Mouse (Mus musculus): ENCODE data around the gene Hoxc6. TPM values are rescaled to one million over a fixed set of nuclear protein-coding genes. Genes with fewer than 3 reads are reported as not detected.

Gene Hoxc6
- polyA plus RNA-seq, 1 experiment from 2014 or later: 35.1 TPM

DNA sequence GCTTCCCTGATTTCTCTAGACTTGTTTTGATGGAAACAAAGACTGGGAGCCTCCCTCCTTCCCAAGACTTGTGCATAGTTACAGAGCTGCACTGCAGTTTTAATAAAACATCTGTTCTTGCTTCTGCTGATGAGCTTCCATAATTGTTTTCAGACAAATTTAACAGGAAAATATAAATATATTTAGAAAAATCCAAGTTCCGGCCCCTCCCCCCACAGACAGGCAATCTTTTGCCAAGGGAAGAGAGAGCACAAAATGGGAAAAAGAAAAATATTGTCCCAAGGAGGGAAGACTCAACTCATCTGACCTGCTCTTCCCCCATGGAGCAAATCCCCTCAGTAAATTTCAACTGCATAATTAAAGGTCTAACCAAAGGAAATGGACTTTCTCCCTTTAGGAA is 8.3 kb downstream of the Hoxc6 start:
- Histone ChIP-seq H3K9me3 (replicated peaks) (no peaks in the 10 kb centered on the region), H3K9ac (replicated peaks) (peak overlapping the region; percentile 47), H3K36me3 (no peaks in the 10 kb centered on the region), H3K27ac (replicated peaks) (peak overlapping the region; percentile 86), H3K27me3 (replicated peaks) (no peaks in the 10 kb centered on the region), H3K4me3 (replicated peaks) (no peak overlapping the region), H3K4me2 (peak overlapping the region; percentile 59), H3K4me1 (peaks cover 96% of the 10 kb centered on the region)
- 12% methylated on average over 1 of the region's 1 CpGs for WGBS
- ATAC-seq (ENCODE audit: low FRiP score): no peak

DNA sequence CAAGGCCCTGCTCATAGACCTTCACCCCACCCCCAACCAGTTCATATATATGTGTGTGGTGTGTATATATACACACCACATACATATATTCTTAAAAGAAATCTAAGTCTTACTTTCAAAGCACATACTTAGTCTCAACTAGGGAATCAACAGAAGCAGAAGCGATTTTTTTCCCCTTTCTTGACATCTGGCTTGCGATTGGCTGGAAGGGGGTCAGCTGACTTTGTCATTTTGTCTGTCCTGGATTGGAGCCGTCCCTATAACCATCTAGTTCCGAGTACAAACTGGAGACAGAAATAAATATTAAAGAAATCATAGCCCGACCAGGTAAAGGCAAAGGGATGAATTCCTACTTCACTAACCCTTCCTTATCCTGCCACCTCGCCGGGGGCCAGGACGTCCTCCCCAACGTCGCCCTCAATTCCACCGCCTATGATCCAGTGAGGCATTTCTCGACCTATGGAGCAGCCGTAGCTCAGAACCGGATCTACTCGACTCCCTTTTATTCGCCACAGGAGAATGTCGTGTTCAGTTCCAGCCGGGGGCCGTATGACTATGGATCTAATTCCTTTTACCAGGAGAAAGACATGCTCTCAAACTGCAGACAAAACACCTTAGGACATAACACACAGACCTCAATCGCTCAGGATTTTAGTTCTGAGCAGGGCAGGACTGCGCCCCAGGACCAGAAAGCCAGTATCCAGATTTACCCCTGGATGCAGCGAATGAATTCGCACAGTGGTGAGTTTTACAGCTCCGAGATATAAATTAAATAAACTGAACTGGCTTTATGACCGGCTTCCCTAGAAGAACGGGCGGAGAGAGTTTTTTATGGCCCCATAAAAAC is 11.4 kb downstream of the Hoxc6 start:
- Histone ChIP-seq H3K4me2 (peak overlapping the region; percentile 71), H3K27me3 (replicated peaks) (no peaks in the 10 kb centered on the region), H3K9me3 (replicated peaks) (no peaks in the 10 kb centered on the region), H3K36me3 (no peaks in the 10 kb centered on the region), H3K27ac (replicated peaks) (peak overlapping the region; percentile 86), H3K9ac (replicated peaks) (peak overlapping the region; percentile 52), H3K4me3 (replicated peaks) (peak overlapping the region; percentile 41), H3K4me1 (peaks cover 96% of the 10 kb centered on the region)
- WGBS: 2% methylated on average over 27 of the region's 27 CpGs
- no peak for ATAC-seq (ENCODE audit: low FRiP score)

DNA sequence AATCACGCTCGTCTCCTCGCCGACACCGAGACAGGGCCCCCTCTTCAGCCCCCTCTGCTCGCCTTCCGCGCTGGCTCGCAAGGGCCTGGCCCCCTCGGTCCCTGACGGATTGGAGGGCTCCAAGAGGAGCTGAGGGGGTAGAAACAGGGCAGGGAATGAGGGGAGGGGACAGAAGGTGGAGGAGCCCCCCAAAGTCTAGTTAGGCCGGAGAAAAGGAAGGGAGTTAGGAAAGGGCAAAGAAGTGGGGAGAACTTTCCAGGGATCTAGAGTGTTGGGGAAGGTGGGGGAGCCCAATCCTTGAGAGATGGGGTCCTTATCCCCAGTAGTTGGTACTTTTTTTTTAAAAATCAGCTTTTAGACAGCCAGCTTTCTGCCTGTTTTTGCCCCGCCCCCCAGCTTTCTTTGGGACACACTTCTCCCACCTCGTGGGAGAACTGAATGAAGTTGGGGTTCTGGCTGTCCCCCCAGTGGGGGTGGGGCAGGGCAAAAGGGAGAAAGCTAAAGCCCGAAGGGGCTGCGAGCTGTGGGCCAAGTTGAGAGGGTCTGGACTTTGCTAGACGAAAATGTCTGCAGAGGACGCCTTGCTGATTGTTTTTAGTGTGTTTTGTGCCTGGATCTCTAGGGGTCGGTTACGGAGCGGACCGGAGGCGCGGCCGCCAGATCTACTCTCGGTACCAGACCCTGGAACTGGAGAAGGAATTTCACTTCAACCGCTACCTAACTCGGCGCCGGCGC is 12.2 kb downstream of the Hoxc6 start:
- H3K4me3 ChIP-seq (replicated peaks): peak overlapping the region; percentile 41
- peak overlapping the region; percentile 86 for H3K27ac ChIP-seq (replicated peaks)
- WGBS: 4% methylated on average over 31 of the region's 31 CpGs
- H3K9me3 ChIP-seq (replicated peaks): no peaks in the 10 kb centered on the region
- peaks cover 97% of the 10 kb centered on the region for H3K4me1 ChIP-seq
- ATAC-seq (ENCODE audit: low FRiP score): no peak
- H3K27me3 ChIP-seq (replicated peaks): no peaks in the 10 kb centered on the region
- H3K4me2 ChIP-seq: peak overlapping the region; percentile 71
- H3K36me3 ChIP-seq: no peaks in the 10 kb centered on the region
- peak overlapping the region; percentile 52 for H3K9ac ChIP-seq (replicated peaks)

DNA sequence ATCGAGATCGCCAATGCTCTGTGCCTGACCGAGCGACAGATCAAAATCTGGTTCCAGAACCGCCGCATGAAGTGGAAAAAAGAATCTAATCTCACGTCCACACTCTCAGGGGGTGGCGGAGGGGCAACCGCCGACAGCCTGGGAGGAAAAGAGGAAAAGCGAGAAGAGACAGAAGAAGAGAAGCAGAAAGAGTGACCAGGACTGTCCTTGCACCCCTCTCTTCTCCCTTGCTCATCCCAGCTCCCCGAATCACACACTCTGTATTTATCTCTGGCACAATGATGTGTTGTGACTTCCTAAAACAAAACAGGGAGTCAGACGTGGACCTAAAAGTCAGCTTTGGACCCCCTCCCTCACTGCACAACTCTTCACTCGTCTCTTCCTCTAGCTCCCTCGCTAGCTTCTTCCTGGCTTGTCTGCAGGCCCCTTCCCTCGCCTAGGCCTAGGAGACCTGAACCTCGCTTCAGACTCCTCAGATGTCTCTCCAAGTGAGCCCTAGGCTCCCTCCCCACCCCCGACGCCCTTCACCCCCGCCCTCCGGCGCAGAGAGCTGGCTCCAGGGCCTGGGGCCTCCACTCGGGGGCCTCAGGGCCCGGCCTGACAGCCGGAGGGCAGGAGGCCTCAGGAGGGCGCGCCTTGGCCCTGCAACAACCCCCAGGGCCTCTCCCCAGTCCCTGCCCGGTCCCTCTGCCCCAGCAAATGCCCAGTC is 12.9 kb downstream of the Hoxc6 start:
- H3K4me1 ChIP-seq: peaks cover 97% of the 10 kb centered on the region

DNA sequence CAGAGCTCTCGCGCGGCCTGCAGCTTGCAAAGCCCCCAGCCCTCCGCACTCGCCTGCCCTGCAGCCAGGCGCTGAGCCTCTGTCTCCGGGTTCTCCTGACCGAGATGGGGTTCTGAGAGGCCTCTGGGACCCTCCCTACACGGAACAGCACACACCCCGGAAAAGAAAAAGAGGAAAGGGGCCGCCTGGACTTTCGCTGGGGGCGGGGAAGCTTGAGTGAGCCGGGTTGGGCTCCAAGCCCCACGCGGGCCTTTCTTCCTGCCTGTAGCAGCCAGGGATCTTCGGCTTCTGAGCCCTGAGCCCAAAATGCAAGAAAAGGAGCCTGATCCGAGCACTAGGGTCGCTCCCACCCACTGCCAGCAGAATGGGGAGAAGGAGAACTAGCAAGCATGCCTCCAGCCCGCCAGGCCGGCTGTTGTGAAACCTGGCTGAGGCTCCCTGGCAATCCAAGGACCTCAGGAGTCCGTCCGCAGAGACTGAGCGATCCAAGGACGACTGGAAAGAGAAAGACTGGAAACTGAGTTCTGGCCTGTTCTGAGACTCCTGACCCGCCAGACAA is 13.9 kb downstream of the Hoxc6 start:
- peak overlapping the region; percentile 23 for H3K4me3 ChIP-seq (replicated peaks)

More for the DNA sequence above, 12.9 kb downstream of the Hoxc6 start:
- H3K27ac ChIP-seq (replicated peaks): peak overlapping the region; percentile 86
- H3K4me2 ChIP-seq: peak overlapping the region; percentile 71
- H3K4me3 ChIP-seq (replicated peaks): peak overlapping the region; percentile 41
- H3K9me3 ChIP-seq (replicated peaks): no peaks in the 10 kb centered on the region
- H3K27me3 ChIP-seq (replicated peaks): no peaks in the 10 kb centered on the region
- 6% methylated on average over 28 of the region's 28 CpGs for WGBS
- peak overlapping the region; percentile 52 for H3K9ac ChIP-seq (replicated peaks)
- ATAC-seq (ENCODE audit: low FRiP score): no peak
- H3K36me3 ChIP-seq: no peaks in the 10 kb centered on the region

DNA sequence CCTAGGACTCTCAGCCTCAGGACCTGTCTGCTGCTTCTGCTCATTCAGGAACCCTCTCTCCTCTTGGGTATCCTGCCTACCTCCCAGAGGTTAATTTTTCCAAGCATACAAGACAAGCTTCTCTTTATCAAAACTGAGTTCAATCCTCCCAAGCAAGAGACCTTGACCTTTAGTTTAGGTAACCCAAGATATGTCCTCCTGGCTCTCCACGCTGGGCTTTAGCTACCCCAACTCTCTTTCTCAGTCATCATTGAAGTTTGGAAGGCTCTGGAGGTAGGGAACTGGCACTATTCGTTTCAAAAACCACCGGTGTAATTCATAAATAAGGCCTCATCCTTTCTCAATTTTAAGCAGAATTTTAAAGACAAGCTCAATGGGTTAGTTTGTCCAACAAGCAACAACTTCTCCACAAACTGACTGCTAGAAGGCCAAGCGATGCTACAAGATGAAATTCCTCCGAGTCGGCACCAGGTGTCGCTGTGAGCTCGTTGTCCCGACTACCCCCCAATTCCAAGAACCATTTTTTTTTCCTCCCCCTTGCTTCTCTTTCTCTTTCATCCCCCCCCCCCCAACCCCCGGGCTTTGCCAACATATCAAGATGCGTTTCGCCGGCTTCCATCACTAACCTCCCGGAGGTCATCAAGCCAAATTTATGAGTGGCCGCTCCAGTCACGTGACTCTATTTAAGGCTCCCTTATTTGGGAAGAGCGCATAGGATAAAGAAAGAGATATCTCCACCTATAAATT is 15.4 kb downstream of the Hoxc6 start:
- H3K9me3 ChIP-seq (replicated peaks): no peaks in the 10 kb centered on the region
- no peaks in the 10 kb centered on the region for H3K36me3 ChIP-seq
- H3K27me3 ChIP-seq (replicated peaks): no peaks in the 10 kb centered on the region
- peaks cover 95% of the 10 kb centered on the region for H3K4me1 ChIP-seq
- peak overlapping the region; percentile 89 for H3K27ac ChIP-seq (replicated peaks)
- ATAC-seq (ENCODE audit: low FRiP score): no peak
- H3K4me2 ChIP-seq: peak overlapping the region; percentile 71
- 6% methylated on average over 17 of the region's 17 CpGs for WGBS
- H3K4me3 ChIP-seq (replicated peaks): peak overlapping the region; percentile 38
- H3K9ac ChIP-seq (replicated peaks): peak overlapping the region; percentile 53; the same call in 1 of the 2 replicates

More for the DNA sequence above, 13.9 kb downstream of the Hoxc6 start:
- Histone ChIP-seq H3K9me3 (replicated peaks) (no peaks in the 10 kb centered on the region), H3K27ac (replicated peaks) (peak overlapping the region; percentile 79), H3K4me2 (peak overlapping the region; percentile 71), H3K27me3 (replicated peaks) (no peaks in the 10 kb centered on the region), H3K4me1 (peaks cover 95% of the 10 kb centered on the region), H3K9ac (replicated peaks) (peak overlapping the region; percentile 43), H3K36me3 (no peaks in the 10 kb centered on the region)
- WGBS: 17% methylated on average over 26 of the region's 26 CpGs
- ATAC-seq (ENCODE audit: low FRiP score): no peak

DNA sequence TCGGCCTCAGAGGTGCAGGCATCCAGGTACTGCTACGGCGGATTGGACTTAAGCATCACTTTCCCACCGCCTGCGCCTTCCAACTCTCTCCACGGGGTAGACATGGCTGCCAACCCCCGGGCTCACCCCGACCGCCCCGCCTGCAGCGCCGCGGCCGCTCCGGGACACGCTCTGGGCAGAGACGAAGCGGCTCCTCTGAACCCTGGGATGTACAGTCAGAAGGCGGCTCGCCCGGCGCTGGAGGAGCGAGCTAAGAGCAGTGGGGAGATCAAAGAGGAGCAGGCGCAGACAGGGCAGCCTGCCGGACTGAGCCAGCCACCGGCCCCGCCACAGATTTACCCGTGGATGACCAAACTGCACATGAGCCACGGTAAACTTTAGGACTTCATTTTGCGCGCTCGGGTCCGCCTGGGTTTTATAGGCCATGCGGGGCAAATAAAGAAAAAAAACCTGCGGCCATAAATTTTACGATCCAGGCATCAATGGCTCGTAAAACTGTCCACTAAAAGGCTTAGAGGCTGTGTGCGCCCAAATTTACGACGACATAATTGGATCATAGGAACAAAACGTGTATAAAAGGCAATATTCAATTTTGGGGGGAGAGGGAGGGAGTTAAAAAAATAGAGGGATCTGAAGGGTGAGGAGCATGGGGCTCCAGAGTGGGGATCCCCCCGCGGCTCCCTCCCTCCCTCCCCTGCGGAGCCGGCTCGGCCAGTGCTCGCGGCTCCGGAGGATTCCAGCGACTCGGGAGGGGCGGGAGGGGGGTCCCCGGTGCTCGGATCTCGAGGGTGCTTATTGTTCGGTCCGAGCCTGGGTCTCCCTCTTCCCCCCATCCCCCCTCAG is 16.3 kb downstream of the Hoxc6 start:
- H3K36me3 ChIP-seq: no peaks in the 10 kb centered on the region
- H3K9me3 ChIP-seq (replicated peaks): no peaks in the 10 kb centered on the region
- WGBS: under 1% methylated on average over 43 of the region's 57 CpGs
- H3K4me3 ChIP-seq (replicated peaks): peak overlapping the region; percentile 38
- H3K9ac ChIP-seq (replicated peaks): peak overlapping the region; percentile 53
- ATAC-seq (ENCODE audit: low FRiP score): peak; percentile 73
- peaks cover 95% of the 10 kb centered on the region for H3K4me1 ChIP-seq
- H3K27me3 ChIP-seq (replicated peaks): no peaks in the 10 kb centered on the region
- H3K27ac ChIP-seq (replicated peaks): peak overlapping the region; percentile 89
- peak overlapping the region; percentile 71 for H3K4me2 ChIP-seq

DNA sequence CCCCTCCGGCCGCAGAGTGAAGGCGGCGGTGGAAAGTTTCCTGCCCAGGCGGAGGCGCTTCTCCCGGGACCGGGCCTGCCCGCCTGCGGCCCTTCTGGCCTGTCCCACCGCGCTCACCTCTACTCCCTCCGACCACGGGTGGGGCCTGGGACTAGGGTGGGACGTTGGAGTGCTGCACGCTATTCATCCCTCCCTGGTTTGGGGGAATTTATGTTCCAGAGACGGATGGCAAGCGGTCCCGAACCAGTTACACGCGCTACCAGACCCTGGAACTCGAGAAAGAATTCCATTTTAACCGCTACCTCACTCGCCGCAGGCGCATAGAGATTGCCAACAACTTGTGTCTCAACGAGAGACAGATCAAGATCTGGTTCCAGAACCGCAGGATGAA is 16.9 kb downstream of the Hoxc6 start:
- Histone ChIP-seq H3K27me3 (replicated peaks) (no peaks in the 10 kb centered on the region), H3K9ac (replicated peaks) (peak overlapping the region; percentile 53), H3K36me3 (no peaks in the 10 kb centered on the region), H3K9me3 (replicated peaks) (no peaks in the 10 kb centered on the region), H3K4me3 (replicated peaks) (peak overlapping the region; percentile 38), H3K27ac (replicated peaks) (peak overlapping the region; percentile 89), H3K4me2 (peak overlapping the region; percentile 71), H3K4me1 (peaks cover 95% of the 10 kb centered on the region)
- WGBS: 3% methylated on average over 28 of the region's 28 CpGs
- ATAC-seq (ENCODE audit: low FRiP score): no peak

DNA sequence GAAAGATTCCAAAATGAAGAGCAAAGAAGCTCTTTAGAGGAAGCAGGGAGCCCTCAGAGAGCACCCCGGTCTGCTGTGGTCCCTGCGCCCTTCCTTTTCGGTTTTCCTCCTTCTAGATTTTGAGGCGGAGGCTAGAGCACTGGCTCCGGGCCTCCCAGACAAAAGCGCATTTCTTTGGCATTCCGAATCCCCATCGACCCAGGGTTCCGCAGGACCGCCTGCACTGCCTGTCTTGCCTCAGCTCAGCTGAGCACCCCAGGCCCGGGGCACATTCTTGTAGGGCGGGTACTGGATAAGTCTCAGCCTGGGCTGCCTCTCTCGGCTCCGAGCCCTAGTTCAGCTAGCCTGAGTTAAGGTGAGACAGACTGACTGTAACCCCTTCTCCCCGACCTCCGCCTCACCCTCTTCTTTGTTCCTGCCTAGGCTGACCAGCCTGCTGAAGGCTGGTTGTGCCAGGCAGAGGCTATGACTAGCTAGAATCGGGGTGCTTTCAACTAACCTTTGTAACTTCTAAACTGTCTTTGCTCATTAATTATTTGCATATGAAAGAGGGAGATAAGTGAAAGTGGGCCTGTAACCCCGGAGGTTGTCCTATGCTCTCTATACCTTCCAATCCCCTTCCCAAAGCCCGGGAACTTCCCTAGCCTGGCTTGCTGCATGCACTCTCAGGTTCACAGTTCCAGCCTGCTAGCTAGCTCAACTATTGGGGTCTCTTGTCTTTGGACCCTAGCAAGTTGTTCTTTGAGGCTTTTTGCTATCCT is 17.5 kb downstream of the Hoxc6 start:
- ATAC-seq (ENCODE audit: low FRiP score): no peak
- Histone ChIP-seq H3K9ac (replicated peaks) (peak overlapping the region; percentile 53), H3K36me3 (no peaks in the 10 kb centered on the region), H3K4me3 (replicated peaks) (peak overlapping the region; percentile 38), H3K27me3 (replicated peaks) (no peaks in the 10 kb centered on the region), H3K4me1 (peaks cover 94% of the 10 kb centered on the region), H3K4me2 (peak overlapping the region; percentile 71), H3K27ac (replicated peaks) (peak overlapping the region; percentile 89), H3K9me3 (replicated peaks) (no peaks in the 10 kb centered on the region)
- WGBS: 14% methylated on average over 19 of the region's 19 CpGs

All from neural tube, embryonic 15.5 days (tissue).